Mouse (Mus musculus) liver, embryonic 14.5 days (tissue): ENCODE measurements around the gene Ccnl1.

Experiments used
- CTCF ChIP-seq: IDR thresholded peaks from 2 replicates; pipeline ENCODE4 v1.5.1; 2016; ENCODE audit warnings: antibody characterized with exemption, low read depth, control low read depth
- EP300 ChIP-seq: IDR thresholded peaks from 2 replicates; pipeline ENCODE4 v1.6.1; 2016; ENCODE audit warnings: antibody characterized with exemption, low read depth

DNA sequence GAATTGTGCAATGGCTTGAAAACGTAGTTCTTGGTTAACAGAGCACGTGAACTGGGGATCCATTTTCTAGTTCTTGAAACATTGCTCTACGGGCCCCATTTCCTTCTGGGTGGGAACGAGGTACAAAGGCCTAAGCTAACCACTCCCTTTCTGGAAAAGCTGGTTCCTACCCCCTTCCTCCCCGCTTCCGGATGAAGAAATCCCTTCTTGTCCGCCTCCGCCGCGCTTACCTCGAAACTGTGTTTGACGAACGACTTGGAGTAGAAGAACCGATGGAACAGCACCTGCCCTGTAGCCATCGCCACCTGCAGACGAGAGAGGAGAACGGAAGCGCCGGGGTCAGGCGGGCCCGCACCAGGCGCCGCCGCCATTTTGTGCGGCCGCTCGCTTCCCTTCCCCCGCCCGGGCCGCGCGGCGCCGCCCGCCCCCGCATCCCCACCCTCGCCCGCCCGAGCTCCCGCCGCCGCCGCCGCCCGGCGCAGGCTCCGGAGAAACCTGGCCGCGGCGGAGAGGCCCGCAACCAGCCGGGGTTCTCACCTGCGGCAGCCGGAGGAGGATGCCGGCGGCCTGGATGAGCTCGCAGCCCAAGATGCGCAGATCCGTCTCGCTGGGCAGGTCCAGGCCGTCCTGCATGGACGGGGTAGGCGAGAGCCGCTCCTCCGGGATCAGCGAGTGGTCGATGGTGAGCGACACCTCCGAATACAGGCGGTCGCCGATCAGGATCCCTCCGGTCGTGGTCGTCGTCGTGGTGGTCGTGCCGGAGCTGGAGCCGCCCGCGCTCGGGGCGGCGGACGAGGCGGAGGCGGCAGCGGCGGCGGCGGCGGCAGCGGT, 563 bp downstream of the Ccnl1 start:
- TF ChIP-seq CTCF (peak; percentile 42), EP300 (no peak)
